ENCODE assay signal across 8 mouse cellular contexts in the genomic region with DNA sequence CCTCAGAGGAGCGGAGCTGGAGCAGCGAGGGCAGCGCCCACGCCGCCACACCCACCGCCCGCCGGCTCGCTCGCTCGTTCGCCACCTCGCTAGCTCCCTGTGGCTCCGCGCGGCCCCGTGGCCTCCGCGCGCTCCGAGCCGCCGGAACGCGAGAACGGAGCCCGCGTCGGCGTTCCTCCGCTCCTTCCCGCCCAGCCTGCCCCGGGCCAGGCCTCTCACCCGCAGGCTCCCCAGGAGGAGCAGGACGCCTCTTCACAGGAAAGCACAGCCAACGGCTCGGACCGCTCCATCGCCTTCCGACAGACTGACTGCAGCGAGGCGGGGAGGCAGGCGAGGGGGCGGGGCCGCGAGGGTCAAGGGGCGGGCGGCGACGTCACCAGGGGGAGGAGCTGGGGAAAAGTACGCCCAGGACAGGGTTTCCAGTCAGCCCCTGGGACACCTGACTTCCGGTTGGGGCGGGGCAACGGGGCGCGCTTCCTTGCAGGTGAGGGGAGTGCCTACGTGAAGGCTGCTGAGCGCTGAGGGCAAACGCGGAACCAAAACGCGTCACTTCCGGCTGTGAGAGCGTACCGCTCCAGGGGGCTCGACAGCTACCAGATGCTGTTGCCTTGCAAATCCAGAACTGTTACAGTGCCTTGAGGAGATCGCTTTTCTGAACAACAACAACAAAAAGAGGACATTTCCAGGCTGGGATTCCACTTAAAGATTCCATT. TPM values are rescaled to one million over a fixed set of nuclear protein-coding genes. Genes with fewer than 3 reads are reported as not detected.
A peak's percentile ranks its signal among the peaks of the same experiment; 100 is the strongest.
DNase-seq lines count a peak whose midpoint lies in the region; ATAC-seq lines count a peak whose summit lies in the region.

Gene Uba6 (minus strand): TSS at position 355 of the 713 bp plus-strand sequence.

- peak within 1 kb of the TSS; percentile 84 for H3K9ac ChIP-seq in hindbrain, embryonic 16.5 days (ENCODE audit: low read depth, low read length)

- no peaks in the 10 kb centered on the region for H3K9me3 ChIP-seq in hindbrain, embryonic 16.5 days (ENCODE audit: control insufficient read depth, low read length)

- peak; percentile 96 for DNase-seq in WW6 (ENCODE audit: low read depth, low spot score)
- peak; percentile 98 to 99 for DNase-seq in cerebellum, postnatal 4 days (ENCODE audit: low spot score in 2 of 2)
- DNase-seq in gastrocnemius, adult 18-20 months (ENCODE audit: low spot score) = peak; percentile 99
- DNase-seq in left cerebral cortex, adult 18-20 months (ENCODE audit: low spot score in 2 of 2) = peak; percentile 99
- DNase-seq in right cerebral cortex, adult 18-20 months = peak; percentile 100
- DNase-seq in urinary bladder, postnatal 10 days (ENCODE audit: low spot score) = peak; percentile 97

- peak within 1 kb of the TSS; percentile 97 for H3K27ac ChIP-seq in hindbrain, embryonic 16.5 days (ENCODE audit: low read depth, low read length)
- peak within 1 kb of the TSS; percentile 34 for H3K27ac ChIP-seq in macrophage

- no peaks in the 10 kb centered on the region for H3K36me3 ChIP-seq in hindbrain, embryonic 16.5 days (ENCODE audit: control insufficient read depth, insufficient read depth, low read length)
- peaks cover 5% of the 10 kb centered on the region; the same call in 1 of the 2 replicates for H3K36me3 ChIP-seq in macrophage (ENCODE audit: inconsistent target)

- peaks cover 5% of the 10 kb centered on the region; the same call in 1 of the 2 replicates for H3K4me1 ChIP-seq in hindbrain, embryonic 16.5 days (ENCODE audit: control insufficient read depth, insufficient read depth, low read depth, low read length)

- H3K27me3 ChIP-seq in hindbrain, embryonic 16.5 days (replicated peaks; ENCODE audit: control insufficient read depth, insufficient read depth, low read length) = no peaks in the 10 kb centered on the region

- H3K4me3 ChIP-seq in hindbrain, embryonic 16.5 days (ENCODE audit: low read length) = peak within 1 kb of the TSS; percentile 94
- H3K4me3 ChIP-seq in macrophage (ENCODE audit: inconsistent target) = peak within 1 kb of the TSS; percentile 86

- WGBS in hindbrain, embryonic 16.5 days = under 1% methylated on average over 59 of the region's 67 CpGs
- WGBS in macrophage (ENCODE audit: missing documents) = under 1% methylated on average over 62 of the region's 67 CpGs

- peak; percentile 100 for ATAC-seq in hindbrain, embryonic 16.5 days

- peak within 1 kb of the TSS; percentile 73 for H3K4me2 ChIP-seq in hindbrain, embryonic 16.5 days (ENCODE audit: low read length)

- H3K79me2 ChIP-seq in macrophage (ENCODE audit: inconsistent target) = peaks cover 27% of the 10 kb centered on the region; the same call in 1 of the 2 replicates

RNA-seq across cellular contexts. Expression of gene Uba6, which starts in this region (rescaled TPM):
- 1 to 10 TPM; 5.0 to 5.4 TPM for total RNA-seq in gastrocnemius, adult 18-20 months (2021)
- polyA plus RNA-seq in hindbrain, embryonic 16.5 days (2015; fragmentation: Nextera tagmentation; extraction: Ambion mirVana) = 12.5 and 14.7 TPM in 2 replicates
- total RNA-seq in left cerebral cortex, adult 18-20 months (2021) = 10 to 100 TPM; 25.1 to 26.1 TPM
- 10 to 100 TPM; 17.5 to 69.3 (median 26.1) TPM for total RNA-seq in macrophage (2018; cell fraction: chromatin; rRNA removed)
- total RNA-seq in macrophage (2018; cell fraction: cytosol; rRNA removed) = 10 to 100 TPM; 10.8 to 27.0 (median 15.4) TPM
- 10 to 100 TPM; 11.1 to 43.7 (median 20.8) TPM for total RNA-seq in macrophage (2018; cell fraction: nucleus; rRNA removed)
- 8.5 to 13.8 TPM (median 9.9 TPM) in 3 replicates for polyA plus RNA-seq in macrophage (2018)

Comparison
In these comparisons a context has a peak if more than half of its experiments do, and no peak if none do; other contexts are left out.
1. Peak in every context shown above with its lines: DNase-seq, ATAC-seq, H3K4me3 ChIP-seq and H3K27ac ChIP-seq.
2. RNA of gene Uba6 (total RNA-seq): 25.1 to 26.1 TPM in left cerebral cortex, adult 18-20 months; 5.0 to 5.4 TPM in gastrocnemius, adult 18-20 months; every median in the first group is over 4 times any median in the second.